In the genomic region with DNA sequence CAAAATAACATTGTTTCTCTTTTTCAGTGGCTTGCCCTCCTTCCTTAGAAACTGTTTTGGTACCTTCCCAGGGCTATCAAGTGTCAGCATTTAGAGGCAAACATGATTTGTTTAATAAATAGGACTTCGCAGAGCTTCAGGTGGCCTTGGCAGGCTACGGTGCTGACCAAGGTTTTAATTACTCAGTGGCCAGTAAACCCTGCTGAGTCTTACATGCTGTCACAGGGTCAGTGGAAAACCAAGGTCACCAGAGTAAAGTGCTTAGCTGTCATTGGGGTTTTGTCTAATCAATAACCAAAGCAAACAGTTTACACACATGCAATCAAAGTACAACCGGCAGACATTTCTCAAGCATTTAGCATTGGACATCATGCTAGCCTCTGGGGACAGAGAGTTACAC, we compare ENCODE assay signal across 20 mouse cellular contexts. TPM values are rescaled to one million over a fixed set of nuclear protein-coding genes. Genes with fewer than 3 reads are reported as not detected.
DNase-seq lines count a peak whose midpoint lies in the region; ATAC-seq and TF ChIP-seq lines count a peak whose summit lies in the region.
"Had no signal": no experiment of that assay in that cellular context is flagged by ENCODE, and none has a peak within 500 bp of the region (broad histone marks: within the 10 kb centered on the region; RNA-seq: fewer than 3 reads in every experiment).

No protein-coding gene starts in this region.

- peaks cover 7% of the 10 kb centered on the region; the same call in 1 of the 2 replicates for H3K4me1 ChIP-seq in embryonic facial prominence, embryonic 14.5 days (ENCODE audit: control insufficient read depth, insufficient read depth, low read length)
- H3K4me1 ChIP-seq in embryonic facial prominence, embryonic 10.5 days = peaks cover 31% of the 10 kb centered on the region
- no peaks in the 10 kb centered on the region for H3K4me1 ChIP-seq in intestine, postnatal 0 days (replicated peaks; ENCODE audit: control insufficient read depth, insufficient read depth, low read length)
- no peaks in the 10 kb centered on the region for H3K4me1 ChIP-seq in liver, embryonic 16.5 days (ENCODE audit: control insufficient read depth, low read depth, low read length)
- H3K4me1 ChIP-seq: megakaryocyte, embryonic 14.5 days had no signal

- peak; percentile 18; the same call in 1 of the 2 replicates for ATAC-seq in embryonic facial prominence, embryonic 14.5 days (ENCODE audit: low read depth)
- ATAC-seq in intestine, postnatal 0 days = peak; percentile 77
- peak; percentile 90 for ATAC-seq in liver, embryonic 16.5 days (ENCODE audit: low read depth)
- ATAC-seq in activated CD4-positive, CD25-positive, alpha-beta regulatory T cell, adult 4 months = no peak
- ATAC-seq: inflammation-experienced regulatory T-cells, adult 6 months; midbrain, embryonic 16.5 days had no signal

- no peak overlapping the region for H3K9ac ChIP-seq in embryonic facial prominence, embryonic 14.5 days (ENCODE audit: low read depth, low read length)
- no peak overlapping the region for H3K9ac ChIP-seq in intestine, postnatal 0 days (ENCODE audit: low read depth, low read length)
- no peak overlapping the region for H3K9ac ChIP-seq in liver, embryonic 16.5 days (ENCODE audit: low read depth, low read length)
- H3K9ac ChIP-seq: embryonic facial prominence, embryonic 12.5 days; heart, embryonic 15.5 days; limb, embryonic 13.5 days had no signal

- H3K27me3 ChIP-seq in embryonic facial prominence, embryonic 14.5 days (replicated peaks; ENCODE audit: control insufficient read depth, insufficient read depth, low read length) = no peaks in the 10 kb centered on the region
- H3K27me3 ChIP-seq in embryonic facial prominence, embryonic 10.5 days (replicated peaks; ENCODE audit: low read depth, poor library complexity, severe bottlenecking) = no peaks in the 10 kb centered on the region
- H3K27me3 ChIP-seq in intestine, postnatal 0 days (replicated peaks; ENCODE audit: control insufficient read depth, insufficient read depth, low read length) = no peaks in the 10 kb centered on the region
- no peaks in the 10 kb centered on the region for H3K27me3 ChIP-seq in liver, embryonic 16.5 days (ENCODE audit: control insufficient read depth, insufficient read depth, low read depth, low read length)
- H3K27me3 ChIP-seq: embryonic facial prominence, embryonic 12.5 days; heart, embryonic 15.5 days; limb, embryonic 13.5 days; megakaryocyte, embryonic 14.5 days had no signal

- DNase-seq in embryonic facial prominence, embryonic 14.5 days (ENCODE audit: low spot score) = no peak
- DNase-seq in embryonic facial prominence, embryonic 10.5 days (ENCODE audit: low spot score) = no peak
- DNase-seq in kidney, postnatal 14 days = peak; percentile 41
- DNase-seq in left cerebral cortex, adult 2 months (ENCODE audit: extremely low spot score in 1 of 2, low spot score in 2 of 2) = no peak
- DNase-seq: B cell, adult 2 months; cerebellum, adult 11-12 months; gastrocnemius, postnatal 10 days; heart, adult 18-20 months; lung, postnatal 14 days; right cerebral cortex, adult 18-20 months had no signal

- intact Hi-C loops in left cerebral cortex, adult 2 months (cut with DNase I) = no loop called here

- H3K4me3 ChIP-seq in embryonic facial prominence, embryonic 14.5 days (ENCODE audit: low read depth, low read length) = no peak overlapping the region
- H3K4me3 ChIP-seq in embryonic facial prominence, embryonic 10.5 days = no peak overlapping the region
- no peak overlapping the region for H3K4me3 ChIP-seq in intestine, postnatal 0 days (ENCODE audit: low read depth, low read length)
- H3K4me3 ChIP-seq in liver, embryonic 16.5 days (ENCODE audit: low read depth, low read length) = no peak overlapping the region
- no peak overlapping the region for H3K4me3 ChIP-seq in left cerebral cortex, adult 2 months
- H3K4me3 ChIP-seq: embryonic facial prominence, embryonic 12.5 days; heart, embryonic 15.5 days; hindbrain, embryonic 10.5 days; limb, embryonic 13.5 days; megakaryocyte, embryonic 14.5 days had no signal

- no peak overlapping the region for H3K27ac ChIP-seq in embryonic facial prominence, embryonic 14.5 days (replicated peaks; ENCODE audit: low read depth, low read length)
- no peak overlapping the region for H3K27ac ChIP-seq in embryonic facial prominence, embryonic 10.5 days (replicated peaks)
- H3K27ac ChIP-seq in intestine, postnatal 0 days (ENCODE audit: low read depth, low read length) = no peak overlapping the region
- H3K27ac ChIP-seq in liver, embryonic 16.5 days (ENCODE audit: low read length) = peak overlapping the region; percentile 79
- no peak overlapping the region for H3K27ac ChIP-seq in left cerebral cortex, adult 2 months
- H3K27ac ChIP-seq: embryonic facial prominence, embryonic 12.5 days; heart, embryonic 15.5 days; hindbrain, embryonic 10.5 days; limb, embryonic 13.5 days had no signal

- H3K4me2 ChIP-seq in embryonic facial prominence, embryonic 14.5 days (ENCODE audit: low read depth, low read length) = no peak overlapping the region
- no peak overlapping the region for H3K4me2 ChIP-seq in intestine, postnatal 0 days (replicated peaks; ENCODE audit: low read depth)
- H3K4me2 ChIP-seq in liver, embryonic 16.5 days (ENCODE audit: low read depth, low read length) = no peak overlapping the region
- H3K4me2 ChIP-seq: embryonic facial prominence, embryonic 12.5 days; heart, embryonic 15.5 days; limb, embryonic 13.5 days had no signal

- H3K36me3 ChIP-seq in embryonic facial prominence, embryonic 14.5 days (ENCODE audit: control insufficient read depth, insufficient read depth, low read length) = no peaks in the 10 kb centered on the region
- no peaks in the 10 kb centered on the region; the same call in 1 of the 2 replicates for H3K36me3 ChIP-seq in embryonic facial prominence, embryonic 10.5 days (replicated peaks)
- H3K36me3 ChIP-seq in intestine, postnatal 0 days (ENCODE audit: control insufficient read depth, insufficient read depth) = no peaks in the 10 kb centered on the region
- no peaks in the 10 kb centered on the region for H3K36me3 ChIP-seq in liver, embryonic 16.5 days (ENCODE audit: control insufficient read depth, insufficient read depth)
- H3K36me3 ChIP-seq: embryonic facial prominence, embryonic 12.5 days; heart, embryonic 15.5 days; hindbrain, embryonic 10.5 days; limb, embryonic 13.5 days had no signal

- 31% methylated on average over 3 of the region's 3 CpGs for WGBS in embryonic facial prominence, embryonic 14.5 days
- 28% methylated on average over 3 of the region's 3 CpGs for WGBS in embryonic facial prominence, embryonic 10.5 days
- WGBS in intestine, postnatal 0 days = 44% methylated on average over 3 of the region's 3 CpGs
- WGBS in liver, embryonic 16.5 days (ENCODE audit: insufficient replicate concordance) = 66% methylated on average over 3 of the region's 3 CpGs

- H3K9me3 ChIP-seq in embryonic facial prominence, embryonic 14.5 days (ENCODE audit: control insufficient read depth, low read length) = no peaks in the 10 kb centered on the region
- 0 out of 2 replicates have a peak, but pooled peaks cover 4% of the 10 kb centered on the region for H3K9me3 ChIP-seq in embryonic facial prominence, embryonic 10.5 days
- no peaks in the 10 kb centered on the region for H3K9me3 ChIP-seq in intestine, postnatal 0 days (ENCODE audit: control insufficient read depth)
- H3K9me3 ChIP-seq in liver, embryonic 16.5 days (replicated peaks; ENCODE audit: control insufficient read depth, low read length) = no peaks in the 10 kb centered on the region
- H3K9me3 ChIP-seq: embryonic facial prominence, embryonic 12.5 days; heart, embryonic 15.5 days; hindbrain, embryonic 10.5 days had no signal

- no peak for TF ChIP-seq CTCF in intestine, postnatal 0 days (IDR thresholded peaks at IDR 0.05; ENCODE audit: low read depth)
- no peak for TF ChIP-seq CTCF in left cerebral cortex, adult 2 months (IDR thresholded peaks at IDR 0.05)

RNA-seq across cellular contexts. Expression of gene Dact1, which starts 45.4 kb away (rescaled TPM):
- 19.1 and 21.9 TPM in 2 replicates for polyA plus RNA-seq in embryonic facial prominence, embryonic 14.5 days (2014; fragmentation: Nextera tagmentation; extraction: Ambion mirVana)
- 15.9 and 20.0 TPM in 2 replicates for polyA plus RNA-seq in embryonic facial prominence, embryonic 10.5 days (2016; fragmentation: Nextera tagmentation; extraction: Ambion mirVana)
- polyA plus RNA-seq in intestine, postnatal 0 days (2015; fragmentation: Nextera tagmentation; extraction: Ambion mirVana) = 4.8 and 5.1 TPM in 2 replicates
- 0.22 and 0.25 TPM in 2 replicates for polyA plus RNA-seq in liver, embryonic 16.5 days (2015; fragmentation: Nextera tagmentation; extraction: Ambion mirVana)
- under 1 TPM in 1 of 2 experiments, not detected in 1; 0.13 TPM for polyA plus RNA-seq in activated CD4-positive, CD25-positive, alpha-beta regulatory T cell, adult 4 months (2017; shearing (Covaris generic))
- 10 to 100 TPM in 1 of 2 experiments, 1 to 10 TPM in 1; 9.6 to 12.3 TPM for total RNA-seq in left cerebral cortex, adult 2 months (2021)
- polyA plus RNA-seq: inflammation-experienced regulatory T-cells, adult 6 months had no signal
